Mouse (Mus musculus): ENCODE measurements at regions not wholly inside any gene's neighbourhood (a gene's known extent, or its start where the extent isn't known, plus 50 kb on each side); places are given as distances from the start of the nearest gene placed in this dataset.

DNA sequence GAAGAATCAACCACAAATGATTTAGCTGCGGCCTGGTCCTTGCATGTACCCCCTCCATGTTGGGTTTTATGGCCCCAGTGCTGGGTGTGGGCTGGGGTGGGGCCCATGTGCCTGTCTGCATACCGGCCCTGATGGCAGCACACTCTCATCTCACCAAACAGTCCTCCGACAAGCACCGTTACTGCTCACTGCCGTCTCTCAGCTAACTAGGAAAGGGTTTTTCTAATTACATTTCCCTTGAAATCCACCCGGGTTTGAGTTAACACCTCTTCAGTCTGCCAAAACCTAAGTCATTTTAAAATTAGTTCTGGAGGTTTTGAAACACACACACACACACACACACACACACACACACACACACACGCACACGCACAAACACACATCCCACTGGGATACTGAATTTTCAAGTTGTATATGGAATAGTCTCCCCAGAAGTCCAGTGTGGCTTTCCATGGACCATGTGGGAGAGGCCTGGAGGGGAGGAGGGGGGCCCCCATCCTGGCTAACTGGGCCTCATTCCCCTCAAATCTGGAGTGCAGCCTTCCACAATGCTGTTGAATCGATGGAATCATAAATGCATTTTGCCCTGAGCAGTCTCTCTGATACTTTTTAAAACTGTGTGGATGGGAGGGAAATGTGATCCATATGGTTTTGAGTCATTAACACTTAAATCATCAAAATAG, 108.6 kb upstream of the Zmiz1 start:
- H3K9me3 ChIP-seq (replicated peaks; ENCODE audit: low read length) = no peaks in the 10 kb centered on the region
- H3K27ac ChIP-seq = no peak overlapping the region
- WGBS = 47% methylated on average over 9 of the region's 9 CpGs
- H3K4me3 ChIP-seq (replicated peaks; ENCODE audit: low read depth, low read length) = no peak overlapping the region
- H3K36me3 ChIP-seq (ENCODE audit: insufficient read depth, low read length) = no peaks in the 10 kb centered on the region
- H3K4me1 ChIP-seq (replicated peaks; ENCODE audit: insufficient read depth, low read length) = no peaks in the 10 kb centered on the region
- H3K27me3 ChIP-seq (ENCODE audit: insufficient read depth, low read length) = no peaks in the 10 kb centered on the region
- no peak overlapping the region for H3K9ac ChIP-seq (ENCODE audit: low read depth, low read length)
- DNase-seq (ENCODE audit: low spot score) (no peak), ATAC-seq (replicated peaks; ENCODE audit: low FRiP score, low read depth) (no peak)
- TF ChIP-seq CTCF (IDR thresholded peaks at IDR 0.05; ENCODE audit: low read depth) = no peak
- no peak overlapping the region for H3K4me2 ChIP-seq (ENCODE audit: low read length)

DNA sequence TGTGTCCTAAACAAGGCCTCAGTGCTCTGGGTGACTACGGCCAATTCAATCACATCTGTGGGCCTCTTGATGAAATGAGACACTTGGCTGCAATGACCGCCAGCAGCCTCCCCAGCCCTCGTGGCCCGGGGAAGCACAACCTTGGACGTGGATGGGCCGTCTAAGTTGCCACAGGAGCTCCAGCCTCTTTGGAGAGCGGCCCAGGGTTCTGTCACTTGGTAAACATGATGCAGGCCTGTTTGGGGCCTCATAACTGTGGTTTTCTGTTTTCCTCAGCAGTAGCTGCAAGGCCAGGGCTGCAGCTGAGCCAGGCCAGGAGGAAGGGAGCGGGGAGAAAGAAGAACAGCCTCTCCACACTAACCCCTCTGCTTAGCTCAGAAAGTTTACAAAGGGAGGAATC, 105.2 kb upstream of the Zmiz1 start:
- 45% methylated on average over 8 of the region's 8 CpGs for WGBS
- peak; percentile 68 for DNase-seq (ENCODE audit: low spot score)

DNA sequence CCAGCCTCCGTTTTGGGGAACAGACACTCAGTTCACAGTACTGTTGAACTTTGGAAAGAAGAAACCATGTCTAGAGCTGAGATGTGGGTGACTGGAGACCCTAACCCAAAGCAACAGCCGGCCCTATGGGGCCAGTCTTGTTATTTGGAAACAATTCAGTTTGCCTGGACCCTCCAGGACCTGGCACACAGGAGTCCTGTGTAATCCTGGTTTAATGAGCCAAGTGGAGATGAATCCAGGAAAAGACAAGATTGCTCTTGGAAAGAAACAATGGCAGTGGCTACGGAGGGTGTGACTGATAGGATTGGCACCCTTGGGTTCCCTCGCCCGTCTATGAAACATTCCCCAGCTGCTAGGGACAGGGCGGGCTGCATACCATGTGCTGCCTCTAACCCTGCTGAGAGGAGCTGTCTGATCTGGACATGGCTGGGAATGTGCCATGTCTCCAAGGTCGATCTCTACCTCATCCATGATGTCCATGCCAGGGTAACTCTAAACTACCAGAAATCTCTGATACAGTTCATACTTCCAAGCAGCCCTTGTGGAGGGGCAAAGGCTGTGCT, 104.6 kb upstream of the Zmiz1 start:
- H3K4me3 ChIP-seq (replicated peaks; ENCODE audit: low read depth, low read length) = no peak overlapping the region
- WGBS = 83% methylated on average over 7 of the region's 7 CpGs
- H3K36me3 ChIP-seq (ENCODE audit: insufficient read depth, low read length) = no peaks in the 10 kb centered on the region
- H3K4me1 ChIP-seq (replicated peaks; ENCODE audit: insufficient read depth, low read length) = no peaks in the 10 kb centered on the region
- no peak for TF ChIP-seq CTCF (IDR thresholded peaks at IDR 0.05; ENCODE audit: low read depth)
- H3K9ac ChIP-seq (ENCODE audit: low read depth, low read length) = no peak overlapping the region
- H3K27me3 ChIP-seq (ENCODE audit: insufficient read depth, low read length) = no peaks in the 10 kb centered on the region
- DNase-seq (ENCODE audit: low spot score) (no peak), ATAC-seq (replicated peaks; ENCODE audit: low FRiP score, low read depth) (no peak)
- no peaks in the 10 kb centered on the region for H3K9me3 ChIP-seq (replicated peaks; ENCODE audit: low read length)
- no peak overlapping the region for H3K27ac ChIP-seq
- no peak overlapping the region for H3K4me2 ChIP-seq (ENCODE audit: low read length)

More for the DNA sequence above, 105.2 kb upstream of the Zmiz1 start:
- no peak overlapping the region for H3K4me2 ChIP-seq (ENCODE audit: low read length)
- ATAC-seq (replicated peaks; ENCODE audit: low FRiP score, low read depth) = no peak
- TF ChIP-seq CTCF (IDR thresholded peaks at IDR 0.05; ENCODE audit: low read depth) = no peak
- H3K27ac ChIP-seq = no peak overlapping the region
- no peaks in the 10 kb centered on the region for H3K4me1 ChIP-seq (replicated peaks; ENCODE audit: insufficient read depth, low read length)
- H3K9ac ChIP-seq (ENCODE audit: low read depth, low read length) = no peak overlapping the region
- no peaks in the 10 kb centered on the region for H3K36me3 ChIP-seq (ENCODE audit: insufficient read depth, low read length)
- no peaks in the 10 kb centered on the region for H3K27me3 ChIP-seq (ENCODE audit: insufficient read depth, low read length)
- no peak overlapping the region for H3K4me3 ChIP-seq (replicated peaks; ENCODE audit: low read depth, low read length)
- no peaks in the 10 kb centered on the region for H3K9me3 ChIP-seq (replicated peaks; ENCODE audit: low read length)

GRCm38 (mm10) chr14:25357805-25358204, 101.2 kb upstream of the Zmiz1 start:
- Histone ChIP-seq H3K36me3 (ENCODE audit: insufficient read depth, low read length) (no peaks in the 10 kb centered on the region), H3K4me3 (replicated peaks; ENCODE audit: low read depth, low read length) (no peak overlapping the region), H3K27ac (no peak overlapping the region), H3K27me3 (ENCODE audit: insufficient read depth, low read length) (no peaks in the 10 kb centered on the region), H3K9ac (ENCODE audit: low read depth, low read length) (no peak overlapping the region), H3K4me1 (replicated peaks; ENCODE audit: insufficient read depth, low read length) (0 out of 2 replicates have a peak, but pooled peaks cover 4% of the 10 kb centered on the region), H3K9me3 (replicated peaks; ENCODE audit: low read length) (no peaks in the 10 kb centered on the region), H3K4me2 (ENCODE audit: low read length) (no peak overlapping the region)
- no peak for TF ChIP-seq CTCF (IDR thresholded peaks at IDR 0.05; ENCODE audit: low read depth)
- 68% methylated on average over 9 of the region's 9 CpGs for WGBS
- ATAC-seq (replicated peaks; ENCODE audit: low FRiP score, low read depth) = no peak
- DNase-seq (ENCODE audit: low spot score) = no peak

DNA sequence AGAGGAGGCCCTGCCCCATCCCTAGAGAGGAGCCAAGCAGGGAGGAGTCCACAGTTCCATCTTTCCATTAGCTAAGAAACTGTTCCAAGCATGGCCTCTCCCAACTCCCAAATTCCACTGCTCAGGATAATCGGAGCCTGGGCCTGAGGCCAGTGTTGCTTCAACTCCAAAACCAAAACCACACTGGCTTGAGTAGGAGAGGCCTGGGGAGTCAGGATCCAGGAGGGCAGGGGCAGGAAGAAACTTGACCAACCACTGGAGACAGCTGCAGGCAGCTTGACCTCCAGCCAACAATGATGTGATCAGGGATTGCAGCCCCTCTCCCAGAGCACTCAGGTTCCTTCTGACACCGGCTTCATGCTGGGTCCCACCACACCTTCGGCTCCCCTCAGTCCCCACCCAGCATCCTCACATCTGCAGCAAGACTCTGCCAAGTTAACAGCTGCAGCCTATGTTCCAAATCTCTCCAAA, 99.1 kb upstream of the Zmiz1 start:
- Histone ChIP-seq H3K27me3 (ENCODE audit: insufficient read depth, low read length) (no peaks in the 10 kb centered on the region), H3K36me3 (ENCODE audit: insufficient read depth, low read length) (no peaks in the 10 kb centered on the region), H3K9me3 (replicated peaks; ENCODE audit: low read length) (no peaks in the 10 kb centered on the region), H3K27ac (no peak overlapping the region), H3K4me1 (replicated peaks; ENCODE audit: insufficient read depth, low read length) (0 out of 2 replicates have a peak, but pooled peaks cover 4% of the 10 kb centered on the region), H3K9ac (ENCODE audit: low read depth, low read length) (no peak overlapping the region), H3K4me2 (ENCODE audit: low read length) (no peak overlapping the region), H3K4me3 (replicated peaks; ENCODE audit: low read depth, low read length) (no peak overlapping the region)
- 69% methylated on average over 3 of the region's 3 CpGs for WGBS
- TF ChIP-seq CTCF (IDR thresholded peaks at IDR 0.05; ENCODE audit: low read depth) = no peak
- ATAC-seq (replicated peaks; ENCODE audit: low FRiP score, low read depth) = no peak
- no peak for DNase-seq (ENCODE audit: low spot score)

DNA sequence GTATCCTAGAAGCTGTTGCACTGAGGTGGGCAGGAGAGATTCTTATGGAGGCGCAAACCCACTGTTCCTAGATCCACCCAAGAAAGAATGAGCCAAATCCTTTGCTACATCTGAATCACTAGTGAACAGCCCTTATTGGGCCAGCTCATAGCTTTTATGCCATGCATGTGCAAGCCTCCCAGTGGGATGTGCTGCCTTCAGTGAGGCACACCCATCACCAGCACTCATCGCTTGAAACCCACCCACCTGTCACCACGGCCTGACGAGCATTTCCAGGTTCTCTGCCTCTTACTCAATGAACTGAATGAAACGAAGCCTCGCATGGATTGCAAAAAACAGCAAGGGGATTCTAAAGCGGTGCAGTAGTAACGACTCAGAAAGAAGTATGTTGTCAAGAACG, 98.3 kb upstream of the Zmiz1 start:
- Histone ChIP-seq H3K4me3 (replicated peaks; ENCODE audit: low read depth, low read length) (no peak overlapping the region), H3K4me1 (replicated peaks; ENCODE audit: insufficient read depth, low read length) (0 out of 2 replicates have a peak, but pooled peaks cover 4% of the 10 kb centered on the region), H3K4me2 (ENCODE audit: low read length) (no peak overlapping the region), H3K27me3 (ENCODE audit: insufficient read depth, low read length) (no peaks in the 10 kb centered on the region), H3K9me3 (replicated peaks; ENCODE audit: low read length) (no peaks in the 10 kb centered on the region), H3K27ac (no peak overlapping the region), H3K36me3 (ENCODE audit: insufficient read depth, low read length) (no peaks in the 10 kb centered on the region), H3K9ac (ENCODE audit: low read depth, low read length) (no peak overlapping the region)
- no peak for TF ChIP-seq CTCF (IDR thresholded peaks at IDR 0.05; ENCODE audit: low read depth)
- DNase-seq (ENCODE audit: low spot score) = no peak
- 85% methylated on average over 9 of the region's 9 CpGs for WGBS
- no peak for ATAC-seq (replicated peaks; ENCODE audit: low FRiP score, low read depth)
